Mouse (Mus musculus) ES-E14 (cell line): Measurements from ENCODE around the gene Cyb5r3.

ENCODE experiments used
- CHD2 ChIP-seq: IDR thresholded peaks from 2 replicates; pipeline ENCODE4 v1.6.1; 2014; ENCODE audit warnings: mild to moderate bottlenecking, low read depth, low read length, inconsistent platforms
- ZC3H11A ChIP-seq: IDR thresholded peaks from 2 replicates; pipeline ENCODE4 v1.6.1; 2012; ENCODE audit warnings: low read depth, mild to moderate bottlenecking, inconsistent platforms, low read length, borderline replicate concordance

GRCm38 (mm10) chr15:83158587-83159160 is 13.7 kb downstream of the Cyb5r3 start:
- TF ChIP-seq CHD2 (no peak), ZC3H11A (no peak)
